Mouse (Mus musculus): Measurements from ENCODE around the gene 5031439G07Rik.

GRCm38 (mm10) chr15:85031866-85032265, 43.5 kb upstream of the 5031439G07Rik start:
- TF ChIP-seq ZMIZ1 (IDR thresholded peaks at IDR 0.05; ENCODE audit: low read depth, low read length) = no peak
- no peak for TF ChIP-seq POLR2A (IDR thresholded peaks at IDR 0.05; ENCODE audit: control insufficient read depth in 1 of 2, insufficient read depth in 1 of 2, low read depth in 1 of 2, low read length in 2 of 2, poor library complexity in 1 of 2)
- no peak for TF ChIP-seq EP300 (IDR thresholded peaks at IDR 0.05; ENCODE audit: low read depth in 1 of 2, low read length in 2 of 2)
- no peak for TF ChIP-seq CTCF (IDR thresholded peaks at IDR 0.05 in 2 of 3, conservative IDR thresholded peaks at IDR 0.05 in 1 of 3; ENCODE audit: control insufficient read depth in 1 of 3, insufficient read depth in 1 of 3, low read depth in 2 of 3, low read length in 3 of 3, poor library complexity in 1 of 3, severe bottlenecking in 1 of 3)
- no peak for TF ChIP-seq TCF12 (IDR thresholded peaks at IDR 0.05; ENCODE audit: low read depth, low read length)
- no peak for TF ChIP-seq UBTF (IDR thresholded peaks at IDR 0.05; ENCODE audit: borderline replicate concordance, insufficient read depth, low read depth, low read length)
- TF ChIP-seq JUND (IDR thresholded peaks at IDR 0.05; ENCODE audit: low read depth, low read length) = no peak
- TF ChIP-seq MYC (IDR thresholded peaks at IDR 0.05; ENCODE audit: low read depth, low read length) = no peak

Measured in MEL (cell line).